Mouse (Mus musculus) liver, adult 2 months (tissue): ENCODE data around the gene Eml2. TPM values are rescaled to one million over a fixed set of nuclear protein-coding genes. Genes with fewer than 3 reads are reported as not detected.

Experiments used
- DNase-seq: peaks from one replicate; pipeline ENCODE4 v3.0.0-alpha.2; 2011; ENCODE audit warnings: low read depth, low spot score; ENCODE audit errors: extremely low read depth
- H3K27ac ChIP-seq: fragments of 200-500 bp; replicated peaks from 2 replicates; pipeline ENCODE4 v1.5.1; 2012; ENCODE audit warnings: low read depth, mild to moderate bottlenecking, control low read depth, inconsistent platforms, low read length; ENCODE audit not compliant: insufficient read depth
- H3K27me3 ChIP-seq: fragments of 200-500 bp; 2 replicates; pipeline ENCODE4 v1.6.1; 2012; ENCODE audit warnings: mild to moderate bottlenecking, moderate library complexity, low read length, inconsistent platforms; ENCODE audit not compliant: control insufficient read depth, insufficient read depth
- H3K36me3 ChIP-seq: fragments of 200-500 bp; 2 replicates; pipeline ENCODE4 v1.6.1; 2012; ENCODE audit warnings: low read length, inconsistent platforms; ENCODE audit not compliant: control insufficient read depth, insufficient read depth
- H3K4me1 ChIP-seq: fragments of 200-500 bp; 2 replicates; pipeline ENCODE4 v1.6.1; 2011; ENCODE audit warnings: low read length; ENCODE audit not compliant: control insufficient read depth, insufficient read depth
- H3K4me3 ChIP-seq: fragments of 200-500 bp; 2 replicates; pipeline ENCODE4 v1.5.1; 2011; ENCODE audit warnings: low read depth, mild to moderate bottlenecking, control low read depth, low read length, moderate library complexity; ENCODE audit not compliant: insufficient read depth
- H3K79me2 ChIP-seq: fragments of 200-500 bp; 2 replicates; pipeline ENCODE4 v1.6.1; 2012; ENCODE audit warnings: inconsistent platforms, mild to moderate bottlenecking, low read length, moderate library complexity; ENCODE audit not compliant: control insufficient read depth, insufficient read depth
- H3K9ac ChIP-seq: fragments of 200-500 bp; 2 replicates; pipeline ENCODE4 v1.6.1; 2012; ENCODE audit warnings: low read depth, mild to moderate bottlenecking, control low read depth, inconsistent platforms, low read length
- CTCF ChIP-seq: fragments of 200-500 bp; IDR thresholded peaks from 2 replicates; pipeline ENCODE4 v1.5.1; 2011; ENCODE audit warnings: low read depth, low read length, control low read depth
- POLR2A ChIP-seq: fragments of 200-500 bp; IDR thresholded peaks from 2 replicates; pipeline ENCODE4 v1.6.1; 2011; ENCODE audit warnings: low read length, control low read depth; ENCODE audit not compliant: insufficient read depth; ENCODE audit errors: extremely low read depth
- WGBS: fragments of 180-500 bp; shearing (Covaris S2); methylation state at CpG from one replicate; pipeline ENCODE4 v1.1.7; 2018; 5-methylcytosine and 5-hydroxymethylcytosine counted together
- polyA plus RNA-seq: library from polyadenylated mRNA; depleted of rRNA; stranded (reverse); fragments of >200 nt; gene quantifications from 2 replicates; pipeline ENCODE4 v1.2.3, GENCODE M21; 2012
- total RNA-seq: library from RNA; depleted of rRNA; stranded (reverse); fragments of >200 nt; gene quantifications from 2 replicates; pipeline ENCODE4 v1.2.3, GENCODE M21; 2014

Eml2 gene
- total and polyA plus RNA-seq, 2 experiments = 9.8 to 12.2 TPM

- Histone ChIP-seq H3K79me2 (no peaks in the 10 kb centered on the region), H3K27ac (no peak overlapping the region), H3K27me3 (peaks cover 5% of the 10 kb centered on the region; the same call in 1 of the 2 replicates), H3K36me3 (0 out of 2 replicates have a peak, but pooled peaks cover 3% of the 10 kb centered on the region), H3K4me1 (peaks cover 2% of the 10 kb centered on the region; the same call in 1 of the 2 replicates), H3K4me3 (no peak overlapping the region), H3K9ac (no peak overlapping the region)
- peak; percentile 92 for TF ChIP-seq CTCF
- no peak for TF ChIP-seq POLR2A
- DNase-seq = peak; percentile 46
- WGBS = 6% methylated on average over 30 of the region's 30 CpGs
These were observed 18.9 kb upstream of the Eml2 start for GRCm38 (mm10) chr7:19157160-19157800.

DNA sequence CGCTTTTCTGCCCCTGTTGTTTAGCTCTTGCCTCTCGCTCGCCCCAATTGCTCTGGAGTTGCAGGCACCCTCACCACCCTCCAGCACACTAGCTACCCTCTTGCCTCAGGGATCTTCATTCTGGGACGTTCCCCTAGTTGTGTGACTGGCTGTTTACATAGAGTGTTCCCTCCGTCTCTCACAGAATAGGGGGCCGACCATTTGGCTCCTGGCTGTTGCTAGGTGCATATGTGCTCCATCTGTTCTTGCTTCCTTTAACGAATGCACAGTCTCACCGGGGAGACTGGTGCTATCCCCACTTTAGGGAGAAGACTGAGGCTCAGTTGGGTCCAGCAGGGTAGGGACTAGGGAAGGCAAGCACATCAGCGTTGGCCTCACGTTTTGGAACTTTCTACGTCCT lies 17.6 kb upstream of the Eml2 start:
- peaks cover 5% of the 10 kb centered on the region; the same call in 1 of the 2 replicates for H3K27me3 ChIP-seq
- DNase-seq = no peak
- H3K79me2 ChIP-seq = no peaks in the 10 kb centered on the region
- TF ChIP-seq POLR2A = no peak
- WGBS = 71% methylated on average over 11 of the region's 11 CpGs
- peaks cover 2% of the 10 kb centered on the region; the same call in 1 of the 2 replicates for H3K4me1 ChIP-seq
- H3K36me3 ChIP-seq = no peaks in the 10 kb centered on the region
- H3K27ac ChIP-seq = no peak overlapping the region
- H3K4me3 ChIP-seq = no peak overlapping the region
- H3K9ac ChIP-seq = no peak overlapping the region

DNA sequence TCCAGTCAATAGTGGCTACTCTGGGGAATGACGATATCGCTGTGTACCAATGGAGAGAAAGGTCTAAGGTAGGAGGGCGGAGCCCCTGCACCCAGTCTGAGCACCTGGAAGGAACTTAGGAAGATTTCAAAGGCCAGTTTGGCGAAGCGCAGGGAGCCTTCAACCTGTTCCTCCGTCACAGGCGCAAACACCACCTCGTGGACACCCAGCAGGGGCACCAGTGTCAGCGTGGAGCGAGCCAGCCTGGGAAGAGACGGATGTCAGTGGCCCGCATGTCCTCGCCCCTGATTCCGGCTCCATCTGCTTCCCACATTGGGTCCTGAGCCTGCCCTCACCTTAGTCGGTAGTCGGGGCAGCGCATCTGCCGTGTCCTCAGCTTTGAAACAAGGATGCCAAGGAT lies 16.8 kb upstream of the Eml2 start:
- Histone ChIP-seq H3K4me3 (no peak overlapping the region), H3K27ac (no peak overlapping the region), H3K36me3 (no peaks in the 10 kb centered on the region), H3K4me1 (peaks cover 2% of the 10 kb centered on the region; the same call in 1 of the 2 replicates), H3K9ac (no peak overlapping the region), H3K27me3 (peaks cover 6% of the 10 kb centered on the region; the same call in 1 of the 2 replicates), H3K79me2 (no peaks in the 10 kb centered on the region)
- no peak for DNase-seq
- 22% methylated on average over 18 of the region's 18 CpGs for WGBS
- no peak for TF ChIP-seq POLR2A
- TF ChIP-seq CTCF = no peak

GRCm38 (mm10) chr7:19160115-19160514 lies 16.1 kb upstream of the Eml2 start:
- Histone ChIP-seq H3K27me3 (peaks cover 10% of the 10 kb centered on the region; the same call in 1 of the 2 replicates), H3K36me3 (no peaks in the 10 kb centered on the region), H3K4me3 (peak overlapping the region; percentile 38; the same call in 1 of the 2 replicates), H3K79me2 (no peaks in the 10 kb centered on the region), H3K4me1 (peaks cover 2% of the 10 kb centered on the region; the same call in 1 of the 2 replicates), H3K27ac (no peak overlapping the region), H3K9ac (no peak overlapping the region)
- no peak for TF ChIP-seq POLR2A
- TF ChIP-seq CTCF = no peak
- WGBS = 3% methylated on average over 20 of the region's 20 CpGs
- DNase-seq = peak; percentile 7

- peaks cover 14% of the 10 kb centered on the region; the same call in 1 of the 2 replicates for H3K27me3 ChIP-seq
- no peaks in the 10 kb centered on the region for H3K36me3 ChIP-seq
- TF ChIP-seq POLR2A = no peak
- TF ChIP-seq CTCF = no peak
- no peak for DNase-seq
- H3K79me2 ChIP-seq = no peaks in the 10 kb centered on the region
- WGBS = 84% methylated on average over 7 of the region's 7 CpGs
- H3K9ac ChIP-seq = no peak overlapping the region
- H3K4me1 ChIP-seq = no peaks in the 10 kb centered on the region
- H3K27ac ChIP-seq = no peak overlapping the region
- H3K4me3 ChIP-seq = no peak overlapping the region
These were observed 13.3 kb upstream of the Eml2 start for GRCm38 (mm10) chr7:19162928-19163327.

GRCm38 (mm10) chr7:19163752-19164151 lies 12.5 kb upstream of the Eml2 start:
- DNase-seq = no peak
- Histone ChIP-seq H3K4me1 (no peaks in the 10 kb centered on the region), H3K27ac (no peak overlapping the region), H3K79me2 (no peaks in the 10 kb centered on the region), H3K9ac (no peak overlapping the region), H3K4me3 (no peak overlapping the region), H3K27me3 (peaks cover 14% of the 10 kb centered on the region; the same call in 1 of the 2 replicates), H3K36me3 (no peaks in the 10 kb centered on the region)
- 53% methylated on average over 12 of the region's 12 CpGs for WGBS
- no peak for TF ChIP-seq POLR2A
- TF ChIP-seq CTCF = no peak
